Mouse (Mus musculus) myocyte (in vitro differentiated cells): ENCODE measurements around the gene Rnf157. TPM values are rescaled to one million over a fixed set of nuclear protein-coding genes. Genes with fewer than 3 reads are reported as not detected.

Experiments
- H3K27me3 ChIP-seq: one replicate; pipeline ENCODE4 v1.6.1; 2011; ENCODE audit not compliant: control insufficient read depth, insufficient read depth, insufficient read length
- H3K36me3 ChIP-seq: one replicate; pipeline ENCODE4 v1.6.1; 2011; ENCODE audit not compliant: control insufficient read depth, insufficient read depth
- H3K4me2 ChIP-seq: one replicate; pipeline ENCODE4 v1.6.1; 2011; ENCODE audit warnings: low read depth, control low read depth
- H3K4me3 ChIP-seq: one replicate; pipeline ENCODE4 v1.5.1; 2011; ENCODE audit warnings: mild to moderate bottlenecking, control low read depth, moderate library complexity
- H3K79me2 ChIP-seq: one replicate; pipeline ENCODE4 v1.6.1; 2011; ENCODE audit not compliant: control insufficient read depth, insufficient read depth
- H3ac ChIP-seq: one replicate; pipeline ENCODE4 v1.6.1; 2011; ENCODE audit not compliant: control insufficient read depth, insufficient read length
- CEBPB ChIP-seq: IDR thresholded peaks from 2 replicates; pipeline ENCODE4 v1.6.1; 2011; ENCODE audit warnings: mild to moderate bottlenecking, moderate library complexity; ENCODE audit not compliant: poor library complexity, insufficient read depth, severe bottlenecking
- E2F4 ChIP-seq: IDR thresholded peaks from one replicate; pipeline ENCODE4 v1.6.1; 2011; ENCODE audit warnings: mild to moderate bottlenecking, control low read depth, moderate library complexity; ENCODE audit not compliant: insufficient read depth
- MAX ChIP-seq: IDR thresholded peaks from one replicate; pipeline ENCODE4 v1.6.1; 2011; ENCODE audit warnings: low read depth, mild to moderate bottlenecking, control low read depth
- MYOD1 ChIP-seq, 3 experiments: IDR thresholded peaks; one replicate each; pipeline ENCODE4 v1.6.1; 2011; ENCODE audit warnings: control low read depth in 2 of 3, low read depth in 2 of 3, mild to moderate bottlenecking in 2 of 3, moderate library complexity in 1 of 3; ENCODE audit not compliant: insufficient read length in 2 of 3, control insufficient read depth in 1 of 3
- MYOG ChIP-seq, 3 experiments: IDR thresholded peaks; one replicate each; pipeline ENCODE4 v1.6.1; 2011; ENCODE audit warnings: control low read depth in 2 of 3, low read depth in 2 of 3, mild to moderate bottlenecking in 2 of 3; ENCODE audit not compliant: insufficient read length in 2 of 3, control insufficient read depth in 1 of 3, insufficient read depth in 1 of 3
- POLR2A ChIP-seq: IDR thresholded peaks from one replicate; pipeline ENCODE4 v1.6.1; 2011; ENCODE audit warnings: low read depth, mild to moderate bottlenecking, control low read depth, moderate library complexity; ENCODE audit not compliant: insufficient read length
- POLR2AphosphoS2 ChIP-seq: IDR thresholded peaks from one replicate; pipeline ENCODE4 v1.6.1; 2011; ENCODE audit warnings: low read depth, control low read depth; ENCODE audit not compliant: insufficient read length
- REST ChIP-seq: IDR thresholded peaks from one replicate; pipeline ENCODE4 v1.6.1; 2011; ENCODE audit warnings: mild to moderate bottlenecking, control low read depth, moderate library complexity; ENCODE audit not compliant: insufficient read depth, insufficient read length
- SRF ChIP-seq: IDR thresholded peaks from one replicate; pipeline ENCODE4 v1.6.1; 2011; ENCODE audit warnings: low read depth; ENCODE audit not compliant: control insufficient read depth, insufficient read length
- TCF12 ChIP-seq: IDR thresholded peaks from one replicate; pipeline ENCODE4 v1.6.1; 2011; ENCODE audit warnings: mild to moderate bottlenecking, control low read depth; ENCODE audit not compliant: poor library complexity, insufficient read depth, severe bottlenecking
- TCF3 ChIP-seq: IDR thresholded peaks from one replicate; pipeline ENCODE4 v1.6.1; 2011; ENCODE audit warnings: low read depth, control low read depth; ENCODE audit not compliant: insufficient read length
- USF1 ChIP-seq: IDR thresholded peaks from one replicate; pipeline ENCODE4 v1.6.1; 2011; ENCODE audit warnings: low read depth, mild to moderate bottlenecking, control low read depth, moderate library complexity
- polyA plus RNA-seq: library from polyadenylated mRNA; unstranded; fragments of >200 nt; fragmentation: generic; extraction: Trizol; gene quantifications from one replicate; pipeline ENCODE4 v1.2.1, GENCODE M21; 2012; ENCODE audit warnings: missing spikeins

The Rnf157 gene
- polyA plus RNA-seq, 1 experiment = 15.2 TPM

DNA sequence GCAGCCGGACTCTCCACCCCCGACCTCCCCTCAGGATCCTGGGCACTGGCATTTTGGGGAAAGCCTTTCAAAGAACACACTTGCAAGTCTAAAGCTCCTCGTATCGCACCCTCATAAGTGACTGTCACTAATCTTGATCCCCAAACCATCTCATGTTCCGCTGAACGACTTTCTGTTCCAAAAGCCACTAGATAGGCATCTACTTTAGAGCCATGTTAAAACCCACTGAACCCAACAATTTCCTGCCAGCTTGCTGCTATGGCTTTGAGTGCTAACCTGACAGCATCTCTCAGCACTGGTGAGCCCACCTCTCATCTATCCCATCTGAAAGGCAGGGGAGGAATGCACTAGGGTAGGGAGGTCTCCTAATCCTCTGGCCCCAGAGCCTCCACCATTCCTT is 75.3 kb downstream of the Rnf157 start:
- Histone ChIP-seq H3K79me2 (no peaks in the 10 kb centered on the region), H3ac (no peak overlapping the region), H3K27me3 (no peaks in the 10 kb centered on the region), H3K4me3 (no peak overlapping the region), H3K4me2 (no peak overlapping the region), H3K36me3 (no peaks in the 10 kb centered on the region)
- no peak for TF ChIP-seq POLR2AphosphoS2
- TF ChIP-seq REST = no peak
- no peak for TF ChIP-seq TCF12
- TF ChIP-seq CEBPB = no peak
- TF ChIP-seq USF1 = no peak
- no peak for TF ChIP-seq TCF3
- no peak for TF ChIP-seq SRF
- no peak for TF ChIP-seq MAX
- no peak for TF ChIP-seq MYOG (IDR thresholded peaks at IDR 0.05; ENCODE audit: control insufficient read depth in 1 of 3, insufficient read depth in 1 of 3, insufficient read length in 2 of 3, low read depth in 2 of 3)
- TF ChIP-seq E2F4 = no peak
- TF ChIP-seq POLR2A = no peak
- no peak for TF ChIP-seq MYOD1 (IDR thresholded peaks at IDR 0.05; ENCODE audit: control insufficient read depth in 1 of 3, insufficient read length in 2 of 3, low read depth in 2 of 3)

DNA sequence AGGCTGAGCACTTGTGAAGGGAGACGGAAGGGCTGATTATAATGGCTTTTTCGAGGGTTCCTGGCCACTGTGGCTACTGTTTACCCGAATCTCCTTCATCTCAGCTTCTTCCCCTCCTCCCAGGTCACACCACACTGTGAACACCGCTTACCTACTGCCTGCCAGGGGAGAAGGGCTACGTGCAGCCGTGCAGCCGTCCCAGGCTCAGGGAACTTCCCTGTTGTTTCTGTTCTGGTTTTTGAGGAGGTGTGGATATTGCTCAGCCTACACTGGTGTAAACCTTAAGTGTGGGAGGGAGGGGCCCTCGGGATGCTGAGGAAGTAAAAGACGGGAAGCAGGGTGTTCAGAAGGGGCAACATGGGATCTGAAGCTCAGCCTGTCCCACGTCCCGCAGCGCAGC is 75.8 kb downstream of the Rnf157 start:
- no peak overlapping the region for H3ac ChIP-seq
- no peaks in the 10 kb centered on the region for H3K36me3 ChIP-seq
- H3K4me3 ChIP-seq = no peak overlapping the region
- no peak overlapping the region for H3K4me2 ChIP-seq
- no peaks in the 10 kb centered on the region for H3K27me3 ChIP-seq
- H3K79me2 ChIP-seq = no peaks in the 10 kb centered on the region
- TF ChIP-seq MAX (no peak), MYOG (IDR thresholded peaks at IDR 0.05; ENCODE audit: control insufficient read depth in 1 of 3, insufficient read depth in 1 of 3, insufficient read length in 2 of 3, low read depth in 2 of 3) (no peak), SRF (no peak), POLR2AphosphoS2 (no peak), POLR2A (no peak), REST (no peak), TCF3 (no peak), CEBPB (no peak), TCF12 (no peak), E2F4 (no peak), USF1 (no peak)

DNA sequence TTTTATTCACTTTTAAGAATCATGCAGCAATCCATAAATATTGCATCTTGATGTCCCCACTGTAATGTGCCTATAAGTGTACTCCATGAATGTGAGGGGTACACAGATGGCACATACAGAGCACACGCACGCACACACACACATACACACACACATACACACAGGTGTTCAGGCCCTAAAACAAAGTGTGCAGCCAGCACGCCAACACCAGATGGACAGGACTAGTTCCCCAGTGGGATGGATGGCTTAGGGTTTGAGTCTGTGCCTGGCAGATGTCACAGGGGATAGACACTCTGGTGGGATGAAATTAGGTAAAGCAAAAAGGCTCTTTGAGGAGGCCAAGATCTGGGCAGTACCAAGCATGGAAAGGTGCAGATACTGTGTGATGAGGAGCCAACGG is 76.4 kb downstream of the Rnf157 start:
- Histone ChIP-seq H3K4me2 (peak overlapping the region; percentile 96), H3K4me3 (no peak overlapping the region), H3K27me3 (no peaks in the 10 kb centered on the region)

DNA sequence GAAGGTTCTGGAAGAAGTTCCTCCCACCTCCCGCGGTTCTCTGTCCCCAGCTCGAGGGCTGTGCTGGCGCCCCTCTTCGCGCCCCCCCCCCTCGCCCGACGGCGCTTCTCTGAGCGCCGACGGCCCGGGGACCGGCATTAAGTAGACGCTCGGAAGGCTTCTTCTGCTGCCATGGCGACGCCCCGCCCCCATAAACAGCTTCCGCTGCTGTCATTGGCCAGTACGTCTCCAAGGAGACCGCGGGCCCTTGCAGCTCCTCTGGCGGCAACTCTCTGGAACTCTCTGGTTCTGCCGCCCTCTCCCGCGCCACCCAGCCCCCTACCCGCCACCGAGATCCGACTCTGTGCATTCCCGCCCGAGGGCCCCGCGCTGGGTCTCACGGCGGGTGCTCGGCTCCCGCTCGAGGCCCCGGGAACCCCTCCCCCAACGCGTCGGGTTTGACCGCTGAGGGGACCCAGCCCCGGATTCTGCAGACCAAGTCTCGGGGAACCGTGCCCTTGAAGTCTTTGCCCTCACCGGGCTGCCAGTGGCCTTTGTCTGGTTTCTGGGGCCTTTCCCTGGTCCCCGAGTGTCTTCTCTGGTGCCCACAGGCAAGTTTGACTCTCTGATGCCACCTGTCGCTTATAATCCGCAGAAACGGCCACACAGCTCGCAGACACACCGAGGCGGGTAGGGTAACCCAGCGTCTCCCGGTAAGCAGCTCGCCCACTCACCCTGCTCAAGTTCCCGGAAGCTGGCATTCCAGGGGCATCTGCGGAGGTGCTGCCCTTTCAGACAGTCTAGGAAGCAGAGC is 77.4 kb downstream of the Rnf157 start, which contains the start of gene Foxj1:
Gene Foxj1 (minus strand): TSS at position 156 of the 793 bp plus-strand sequence.
- Histone ChIP-seq H3K79me2 (no peaks in the 10 kb centered on the region), H3K36me3 (no peaks in the 10 kb centered on the region), H3ac (no peak within 1 kb of the TSS), H3K4me2 (peak within 1 kb of the TSS; percentile 96), H3K4me3 (peak within 1 kb of the TSS; percentile 16), H3K27me3 (no peaks in the 10 kb centered on the region)
- peak in 1 of 3 experiments; percentile 18 for TF ChIP-seq MYOD1 (IDR thresholded peaks at IDR 0.05; ENCODE audit: control insufficient read depth in 1 of 3, insufficient read length in 2 of 3, low read depth in 2 of 3)
- TF ChIP-seq USF1 = no peak
- peak; percentile 65 for TF ChIP-seq POLR2AphosphoS2

More for the DNA sequence above, 76.4 kb downstream of the Rnf157 start:
- Histone ChIP-seq H3K36me3 (no peaks in the 10 kb centered on the region), H3ac (no peak overlapping the region), H3K79me2 (no peaks in the 10 kb centered on the region)
- TF ChIP-seq POLR2AphosphoS2 = peak; percentile 67
- no peak for TF ChIP-seq USF1
- no peak for TF ChIP-seq MYOG (IDR thresholded peaks at IDR 0.05; ENCODE audit: control insufficient read depth in 1 of 3, insufficient read depth in 1 of 3, insufficient read length in 2 of 3, low read depth in 2 of 3)

DNA sequence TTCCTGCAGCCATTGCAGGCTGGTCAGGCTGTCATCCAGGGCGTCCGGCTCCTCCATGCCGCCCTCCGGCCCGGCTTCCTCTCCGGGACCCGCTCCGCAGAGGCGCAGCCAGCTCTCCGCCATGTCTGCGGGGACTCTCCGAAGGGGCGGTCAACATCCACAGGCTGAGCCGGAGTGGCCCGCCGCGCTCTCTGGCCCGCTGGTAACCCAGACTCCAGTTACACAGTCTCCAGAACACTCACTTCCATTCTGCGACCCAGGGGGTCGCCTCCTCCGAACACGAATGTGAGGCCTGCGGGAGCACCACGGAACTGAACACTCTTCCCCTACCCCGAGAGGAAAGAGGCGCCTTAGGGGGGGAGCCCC is 78.4 kb downstream of the Rnf157 start:
- H3K4me2 ChIP-seq = no peak overlapping the region
- H3K4me3 ChIP-seq = no peak overlapping the region
- no peak for TF ChIP-seq MAX
- no peak for TF ChIP-seq POLR2AphosphoS2
- H3ac ChIP-seq = no peak overlapping the region
- no peaks in the 10 kb centered on the region for H3K36me3 ChIP-seq
- no peaks in the 10 kb centered on the region for H3K79me2 ChIP-seq
- no peaks in the 10 kb centered on the region for H3K27me3 ChIP-seq
